Mouse (Mus musculus) ovary, adult 2 months (tissue): Measurements from ENCODE around the gene Tdrd7. TPM values are rescaled to one million over a fixed set of nuclear protein-coding genes. Genes with fewer than 3 reads are reported as not detected.

ENCODE experiments used
- polyA plus RNA-seq: library from polyadenylated mRNA; depleted of rRNA; stranded (reverse); fragments of >200 nt; gene quantifications from 2 replicates; pipeline ENCODE4 v1.2.3, GENCODE M21; 2012; rRNA removed

The Tdrd7 gene
- polyA plus RNA-seq, result 9.9 and 11.1 TPM in 2 replicates

GRCm38 (mm10) chr4:45964771-45965439 lies at the start of gene Tdrd7:
TSS of gene Tdrd7 (plus strand) at chr4:45965334.

GRCm38 (mm10) chr4:46038892-46039751 lies 74.0 kb downstream of the Tdrd7 start, which contains the start of gene Tmod1:
TSS of gene Tmod1 (plus strand) at chr4:46038935.

Other genes with a start within 250 kb of the Tdrd7 start
- 26.4 and 36.7 TPM in 2 replicates for gene Aldh1b1, start 166.3 kb upstream of the Tdrd7 start, polyA plus RNA-seq
- gene Igfbpl1, start 138.4 kb upstream of the Tdrd7 start, polyA plus RNA-seq, result 0.12 and 0.28 TPM in 2 replicates
- 0.67 and 1.2 TPM in 2 replicates for gene Stra6l, start 116.7 kb upstream of the Tdrd7 start, polyA plus RNA-seq
- gene Ccdc180, start 75.0 kb upstream of the Tdrd7 start, polyA plus RNA-seq, result 1.6 and 1.9 TPM in 2 replicates
- 1.9 and 3.0 TPM in 2 replicates for gene Tmod1, start 73.6 kb downstream of the Tdrd7 start, polyA plus RNA-seq
- 20.8 and 23.5 TPM in 2 replicates for gene Ncbp1, start 173.3 kb downstream of the Tdrd7 start, polyA plus RNA-seq
- 16.8 TPM in 2 replicates for gene Tstd2, start 173.4 kb downstream of the Tdrd7 start, polyA plus RNA-seq
- gene Xpa, start 231.0 kb downstream of the Tdrd7 start, polyA plus RNA-seq, result 44.5 and 54.8 TPM in 2 replicates